Comparison of ENCODE assay signal across 7 mouse cellular contexts in genomic region chr4:154105381-154106001, GRCm38 (mm10). TPM values are rescaled to one million over a fixed set of nuclear protein-coding genes. Genes with fewer than 3 reads are reported as not detected.
DNase-seq lines count a peak whose midpoint lies in the region; ATAC-seq and TF ChIP-seq lines count a peak whose summit lies in the region.

No protein-coding gene starts in this region.

- peak; percentile 89 for TF ChIP-seq CTCF in hindbrain, postnatal 0 days (IDR thresholded peaks at IDR 0.05; ENCODE audit: low read depth)

- H3K27me3 ChIP-seq in forebrain, embryonic 16.5 days (replicated peaks; ENCODE audit: control insufficient read depth, insufficient read depth, low read length): 0 out of 2 replicates have a peak, but pooled peaks cover 5% of the 10 kb centered on the region
- H3K27me3 ChIP-seq in hindbrain, postnatal 0 days (ENCODE audit: insufficient read depth, low read length): no peaks in the 10 kb centered on the region; the same call in 1 of the 2 replicates

- peak overlapping the region; percentile 35 for H3K4me2 ChIP-seq in forebrain, embryonic 16.5 days (ENCODE audit: low read length)
- H3K4me2 ChIP-seq in hindbrain, postnatal 0 days (ENCODE audit: low read depth, low read length): peak overlapping the region; percentile 47

- H3K9ac ChIP-seq in forebrain, embryonic 16.5 days (replicated peaks; ENCODE audit: low read depth, low read length): 0 out of 2 replicates have a peak overlapping the region, but pooled peaks have one; percentile 4
- H3K9ac ChIP-seq in hindbrain, postnatal 0 days (replicated peaks; ENCODE audit: low read length): no peak overlapping the region

- peak; percentile 78 for DNase-seq in WW6 (ENCODE audit: low read depth, low spot score)
- peak; percentile 69 for DNase-seq in cerebellum, adult 8-10 months
- DNase-seq in hindbrain, postnatal 0 days (ENCODE audit: low spot score): peak; percentile 83
- peak; percentile 19 to 65 for DNase-seq in left cerebral cortex, postnatal 10 days (ENCODE audit: extremely low spot score in 1 of 2, low spot score in 2 of 2)
- DNase-seq in right cerebral cortex, postnatal 36 days (ENCODE audit: low spot score in 2 of 2): peak; percentile 21 to 34

- no peaks in the 10 kb centered on the region for H3K36me3 ChIP-seq in forebrain, embryonic 16.5 days (ENCODE audit: control insufficient read depth, insufficient read depth)
- H3K36me3 ChIP-seq in hindbrain, postnatal 0 days (ENCODE audit: insufficient read depth, low read length): no peaks in the 10 kb centered on the region

- 0 out of 2 replicates have a peak overlapping the region, but pooled peaks have one; percentile 9 for H3K4me3 ChIP-seq in forebrain, embryonic 16.5 days (replicated peaks; ENCODE audit: low read length)
- H3K4me3 ChIP-seq in hindbrain, postnatal 0 days (ENCODE audit: low read length): no peak overlapping the region

- ATAC-seq in forebrain, embryonic 16.5 days: no peak
- ATAC-seq in hindbrain, postnatal 0 days: peak; percentile 28; the same call in 1 of the 2 replicates
- peak; percentile 80 for ATAC-seq in megakaryocyte-erythroid progenitor cell, adult 5-6 weeks (replicated peaks; ENCODE audit: low FRiP score, low TSS enrichment, poor library complexity, severe bottlenecking)

- peaks cover 10% of the 10 kb centered on the region for H3K4me1 ChIP-seq in forebrain, embryonic 16.5 days (replicated peaks; ENCODE audit: control insufficient read depth, insufficient read depth, low read length)
- 0 out of 2 replicates have a peak, but pooled peaks cover 5% of the 10 kb centered on the region for H3K4me1 ChIP-seq in hindbrain, postnatal 0 days (ENCODE audit: insufficient read depth, low read length)

- no peak overlapping the region for H3K27ac ChIP-seq in forebrain, embryonic 16.5 days (ENCODE audit: low read length)
- H3K27ac ChIP-seq in hindbrain, postnatal 0 days: no peak overlapping the region

- intact Hi-C loops in left cerebral cortex, postnatal 10 days (cut with DNase I): no loop called here

- no peaks in the 10 kb centered on the region for H3K9me3 ChIP-seq in forebrain, embryonic 16.5 days (ENCODE audit: control insufficient read depth, low read length)
- no peaks in the 10 kb centered on the region for H3K9me3 ChIP-seq in hindbrain, postnatal 0 days (ENCODE audit: low read length)

- WGBS in forebrain, embryonic 16.5 days: 30% methylated on average over 20 of the region's 20 CpGs
- WGBS in hindbrain, postnatal 0 days: 23% methylated on average over 20 of the region's 20 CpGs

RNA-seq across cellular contexts. Expression of gene Trp73, which starts 34.5 kb away (rescaled TPM):
- 5.7 and 5.9 TPM in 2 replicates for polyA plus RNA-seq in forebrain, embryonic 16.5 days (2015; fragmentation: Nextera tagmentation; extraction: Ambion mirVana)
- 0.83 and 1.2 TPM in 2 replicates for total RNA-seq in hindbrain, postnatal 0 days (2014; rRNA removed)
- polyA plus RNA-seq in hindbrain, postnatal 0 days (2015; fragmentation: Nextera tagmentation; extraction: Ambion mirVana): 0.96 and 1.3 TPM in 2 replicates
- 1 to 10 TPM; 1.0 to 1.6 TPM for total RNA-seq in left cerebral cortex, postnatal 10 days (2021)
- not detected in 2 replicates for total RNA-seq in megakaryocyte-erythroid progenitor cell, adult 5-6 weeks (2014; fragmentation: Nextera tagmentation)
- total RNA-seq in megakaryocyte-erythroid progenitor cell, adult 5-6 weeks (2017): not detected in 2 replicates

RNA-seq across cellular contexts. Expression of gene Wrap73, which starts 36.7 kb away (rescaled TPM):
- polyA plus RNA-seq in forebrain, embryonic 16.5 days (2015; fragmentation: Nextera tagmentation; extraction: Ambion mirVana): 59.2 and 60.7 TPM in 2 replicates
- total RNA-seq in hindbrain, postnatal 0 days (2014; rRNA removed): 55.0 and 76.7 TPM in 2 replicates
- polyA plus RNA-seq in hindbrain, postnatal 0 days (2015; fragmentation: Nextera tagmentation; extraction: Ambion mirVana): 36.3 and 36.5 TPM in 2 replicates
- 10 to 100 TPM; 24.4 to 25.1 TPM for total RNA-seq in left cerebral cortex, postnatal 10 days (2021)
- 23.3 and 29.7 TPM in 2 replicates for total RNA-seq in megakaryocyte-erythroid progenitor cell, adult 5-6 weeks (2014; fragmentation: Nextera tagmentation)
- 8.9 and 10.9 TPM in 2 replicates for total RNA-seq in megakaryocyte-erythroid progenitor cell, adult 5-6 weeks (2017)

RNA-seq across cellular contexts. Expression of gene Tprgl, which starts 55.0 kb away (rescaled TPM):
- polyA plus RNA-seq in forebrain, embryonic 16.5 days (2015; fragmentation: Nextera tagmentation; extraction: Ambion mirVana): 174 and 176 TPM in 2 replicates
- 212 and 220 TPM in 2 replicates for total RNA-seq in hindbrain, postnatal 0 days (2014; rRNA removed)
- 228 and 239 TPM in 2 replicates for polyA plus RNA-seq in hindbrain, postnatal 0 days (2015; fragmentation: Nextera tagmentation; extraction: Ambion mirVana)
- 100 to 1,000 TPM; 136 to 140 TPM for total RNA-seq in left cerebral cortex, postnatal 10 days (2021)
- 67.6 and 82.8 TPM in 2 replicates for total RNA-seq in megakaryocyte-erythroid progenitor cell, adult 5-6 weeks (2014; fragmentation: Nextera tagmentation)
- 39.9 and 49.6 TPM in 2 replicates for total RNA-seq in megakaryocyte-erythroid progenitor cell, adult 5-6 weeks (2017)

Comparison
In these comparisons a context has a peak if more than half of its experiments do, and no peak if none do; other contexts are left out.
1. DNase-seq: peak in every context shown above with its lines; median percentile 83 in hindbrain, postnatal 0 days; 78 in WW6; 69 in cerebellum, adult 8-10 months; 42 in left cerebral cortex, postnatal 10 days; 28 in right cerebral cortex, postnatal 36 days.